8 mouse cellular contexts compared by ENCODE assay signal in the genomic region with DNA sequence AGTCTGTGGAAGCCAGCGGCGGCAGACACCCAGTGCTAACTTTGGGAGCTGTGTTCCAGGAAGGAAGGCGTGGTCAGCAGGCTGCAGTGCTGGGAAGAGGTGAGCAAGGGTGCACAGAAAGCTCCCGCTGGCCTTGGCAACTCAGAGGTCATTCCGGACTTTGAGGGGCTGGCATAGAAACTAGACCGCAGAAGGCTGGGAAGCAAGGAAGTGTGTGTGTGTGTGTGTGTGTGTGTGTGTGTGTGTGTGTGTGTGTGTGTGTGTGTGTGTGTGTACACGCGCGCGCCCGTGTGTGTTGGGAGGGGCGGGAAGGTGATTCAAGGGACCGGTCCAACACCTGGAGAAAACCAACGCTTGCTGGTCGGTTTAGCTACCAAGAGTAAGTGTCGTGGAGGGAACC. TPM values are rescaled to one million over a fixed set of nuclear protein-coding genes. Genes with fewer than 3 reads are reported as not detected.
DNase-seq lines count a peak whose midpoint lies in the region; ATAC-seq and TF ChIP-seq lines count a peak whose summit lies in the region.

Gene Ampd3 (plus strand): TSS at position 206 of the 400 bp plus-strand sequence.

- intact Hi-C loops in heart, postnatal 14 days (cut with DNase I) = no loop called here

- no peak for DNase-seq in testis, postnatal 10 days (ENCODE audit: low spot score)
- DNase-seq in heart, postnatal 14 days = peak; percentile 44 to 46
- no peak for DNase-seq in large intestine, adult 2 months (ENCODE audit: low read depth, low spot score)
- DNase-seq in ovary, postnatal 14 days (ENCODE audit: low spot score) = no peak

- H3K4me2 ChIP-seq in embryonic facial prominence, embryonic 12.5 days (replicated peaks) = peak within 1 kb of the TSS; percentile 98

- WGBS in embryonic facial prominence, embryonic 12.5 days = 17% methylated on average over 11 of the region's 16 CpGs
- WGBS in large intestine, adult 2 months = 25% methylated on average over 16 of the region's 16 CpGs

- no peak within 1 kb of the TSS for H3K27ac ChIP-seq in testis, adult 2 months (ENCODE audit: control insufficient read depth, insufficient read depth, low read depth, low read length)
- H3K27ac ChIP-seq in embryonic facial prominence, embryonic 12.5 days = no peak within 1 kb of the TSS

- ATAC-seq in embryonic facial prominence, embryonic 12.5 days (ENCODE audit: insufficient number of reproducible peaks, insufficient read depth, low FRiP score, low TSS enrichment) = no peak
- no peak for ATAC-seq in megakaryocyte-erythroid progenitor cell, adult 5-6 weeks (replicated peaks; ENCODE audit: low FRiP score, low TSS enrichment, poor library complexity, severe bottlenecking)
- ATAC-seq in granulocyte monocyte progenitor cell, adult 5-6 weeks (replicated peaks; ENCODE audit: poor library complexity, severe bottlenecking) = no peak

- H3K36me3 ChIP-seq in testis, adult 2 months (ENCODE audit: control insufficient read depth, insufficient read depth, low read length) = no peaks in the 10 kb centered on the region
- no peaks in the 10 kb centered on the region for H3K36me3 ChIP-seq in embryonic facial prominence, embryonic 12.5 days

- TF ChIP-seq CTCF in testis, adult 2 months (IDR thresholded peaks at IDR 0.05; ENCODE audit: control insufficient read depth, insufficient read depth, insufficient replicate concordance, low read depth, low read length) = no peak

- H3K9ac ChIP-seq in embryonic facial prominence, embryonic 12.5 days = peak within 1 kb of the TSS; percentile 63

- H3K4me1 ChIP-seq in testis, adult 2 months (ENCODE audit: control insufficient read depth, insufficient read depth, low read length) = peaks cover 10% of the 10 kb centered on the region
- H3K4me1 ChIP-seq in embryonic facial prominence, embryonic 12.5 days = no peaks in the 10 kb centered on the region; the same call in 1 of the 2 replicates

- no peaks in the 10 kb centered on the region for H3K27me3 ChIP-seq in testis, adult 2 months (ENCODE audit: control insufficient read depth, insufficient read depth, low read length)
- peaks cover 23% of the 10 kb centered on the region for H3K27me3 ChIP-seq in embryonic facial prominence, embryonic 12.5 days

- H3K4me3 ChIP-seq in testis, adult 2 months (ENCODE audit: control insufficient read depth, low read depth, low read length) = peak within 1 kb of the TSS; percentile 44
- H3K4me3 ChIP-seq in embryonic facial prominence, embryonic 12.5 days = peak within 1 kb of the TSS; percentile 54

- TF ChIP-seq POLR2A in testis, adult 2 months (IDR thresholded peaks at IDR 0.05; ENCODE audit: control insufficient read depth, low read depth, low read length) = no peak

- no peaks in the 10 kb centered on the region for H3K9me3 ChIP-seq in embryonic facial prominence, embryonic 12.5 days

RNA-seq across cellular contexts. Expression of gene Ampd3, which starts in this region (rescaled TPM):
- polyA plus RNA-seq in testis, adult 2 months (2012; rRNA removed) = 1.8 and 2.5 TPM in 2 replicates
- 1.9 and 3.2 TPM in 2 replicates for polyA plus RNA-seq in embryonic facial prominence, embryonic 12.5 days (2016; fragmentation: Nextera tagmentation; extraction: Ambion mirVana)
- 10 to 100 TPM; 41.2 to 41.7 TPM for total RNA-seq in heart, postnatal 14 days (2021)
- 12.7 and 12.9 TPM in 2 replicates for polyA plus RNA-seq in large intestine, adult 2 months (2012; rRNA removed)
- total RNA-seq in megakaryocyte-erythroid progenitor cell, adult 5-6 weeks (2014; fragmentation: Nextera tagmentation) = 66.1 and 83.1 TPM in 2 replicates
- 30.8 and 52.2 TPM in 2 replicates for total RNA-seq in megakaryocyte-erythroid progenitor cell, adult 5-6 weeks (2017)
- 3.5 and 6.2 TPM in 2 replicates for total RNA-seq in granulocyte monocyte progenitor cell, adult 5-6 weeks (2014; fragmentation: Nextera tagmentation)
- 1.4 and 2.1 TPM in 2 replicates for total RNA-seq in granulocyte monocyte progenitor cell, adult 5-6 weeks (2017)

Comparison
In these comparisons a context has a peak if more than half of its experiments do, and no peak if none do; other contexts are left out.
1. RNA of gene Ampd3 (total RNA-seq): 30.8 to 83.1 TPM in megakaryocyte-erythroid progenitor cell, adult 5-6 weeks and 41.2 to 41.7 TPM in heart, postnatal 14 days; 1.4 to 6.2 TPM in granulocyte monocyte progenitor cell, adult 5-6 weeks; every median in the first group is over 4 times any median in the second.
2. DNase-seq: peak in heart, postnatal 14 days (2 of 2); none in testis, postnatal 10 days (single experiment), large intestine, adult 2 months (single experiment) and ovary, postnatal 14 days (single experiment).